17 mouse cellular contexts compared by ENCODE assay signal in genomic region chr1:128213261-128213660, GRCm38 (mm10). TPM values are rescaled to one million over a fixed set of nuclear protein-coding genes. Genes with fewer than 3 reads are reported as not detected.
DNase-seq lines count a peak whose midpoint lies in the region; ATAC-seq and TF ChIP-seq lines count a peak whose summit lies in the region.
"Had no signal": no experiment of that assay in that cellular context is flagged by ENCODE, and none has a peak within 500 bp of the region (broad histone marks: within the 10 kb centered on the region; RNA-seq: fewer than 3 reads in every experiment).

No protein-coding gene starts in this region.

- no peaks in the 10 kb centered on the region for H3K9me3 ChIP-seq in heart, embryonic 13.5 days
- no peaks in the 10 kb centered on the region for H3K9me3 ChIP-seq in midbrain, embryonic 14.5 days (ENCODE audit: control insufficient read depth, low read length)
- H3K9me3 ChIP-seq in midbrain, embryonic 15.5 days = no peaks in the 10 kb centered on the region
- no peaks in the 10 kb centered on the region for H3K9me3 ChIP-seq in limb, embryonic 14.5 days (ENCODE audit: control insufficient read depth, low read length)
- H3K9me3 ChIP-seq: forebrain, embryonic 15.5 days; hindbrain, embryonic 12.5 days; lung, embryonic 15.5 days had no signal

- ATAC-seq in heart, embryonic 13.5 days (ENCODE audit: extremely low read depth, insufficient number of reproducible peaks, low FRiP score, low TSS enrichment) = no peak
- no peak for ATAC-seq in midbrain, embryonic 14.5 days (ENCODE audit: low FRiP score, low TSS enrichment)
- ATAC-seq in midbrain, embryonic 15.5 days (replicated peaks) = no peak
- no peak for ATAC-seq in limb, embryonic 14.5 days (ENCODE audit: low FRiP score, low read depth)
- ATAC-seq: forebrain, embryonic 15.5 days had no signal

- H3K4me3 ChIP-seq in heart, embryonic 13.5 days = no peak overlapping the region
- no peak overlapping the region for H3K4me3 ChIP-seq in midbrain, embryonic 14.5 days (replicated peaks; ENCODE audit: low read depth, low read length)
- no peak overlapping the region for H3K4me3 ChIP-seq in midbrain, embryonic 15.5 days
- no peak overlapping the region for H3K4me3 ChIP-seq in limb, embryonic 14.5 days (replicated peaks; ENCODE audit: low read length)
- no peak overlapping the region for H3K4me3 ChIP-seq in thymus, adult 2 months (ENCODE audit: control insufficient read depth, insufficient read depth, low read length)
- no peak overlapping the region for H3K4me3 ChIP-seq in gastrocnemius, adult 2 months
- H3K4me3 ChIP-seq: forebrain, embryonic 15.5 days; hindbrain, embryonic 12.5 days; lung, embryonic 15.5 days had no signal

- H3K27ac ChIP-seq in heart, embryonic 13.5 days (replicated peaks) = peak overlapping the region; percentile 42
- no peak overlapping the region for H3K27ac ChIP-seq in midbrain, embryonic 14.5 days (replicated peaks; ENCODE audit: low read depth, low read length)
- H3K27ac ChIP-seq in midbrain, embryonic 15.5 days = no peak overlapping the region
- no peak overlapping the region for H3K27ac ChIP-seq in limb, embryonic 14.5 days (replicated peaks; ENCODE audit: low read depth, low read length)
- no peak overlapping the region for H3K27ac ChIP-seq in thymus, adult 2 months (ENCODE audit: control insufficient read depth, insufficient read depth, low read length)
- H3K27ac ChIP-seq in gastrocnemius, adult 2 months = no peak overlapping the region
- H3K27ac ChIP-seq: forebrain, embryonic 15.5 days; hindbrain, embryonic 12.5 days; lung, embryonic 15.5 days had no signal

- no peak overlapping the region for H3K4me2 ChIP-seq in heart, embryonic 13.5 days
- no peak overlapping the region for H3K4me2 ChIP-seq in midbrain, embryonic 14.5 days (ENCODE audit: low read length)
- H3K4me2 ChIP-seq in midbrain, embryonic 15.5 days = no peak overlapping the region
- H3K4me2 ChIP-seq in limb, embryonic 14.5 days (replicated peaks; ENCODE audit: low read depth, low read length, severe bottlenecking) = no peak overlapping the region
- H3K4me2 ChIP-seq: forebrain, embryonic 15.5 days; hindbrain, embryonic 12.5 days; lung, embryonic 15.5 days; midbrain, embryonic 11.5 days had no signal

- no peak for TF ChIP-seq POLR2A in brain, embryonic 14.5 days (IDR thresholded peaks at IDR 0.05; ENCODE audit: borderline replicate concordance, extremely low read depth, insufficient read depth, insufficient read length, poor library complexity, severe bottlenecking)
- TF ChIP-seq POLR2A in limb, embryonic 14.5 days (IDR thresholded peaks at IDR 0.05; ENCODE audit: borderline replicate concordance, extremely low read depth, insufficient read depth, insufficient read length) = no peak
- TF ChIP-seq POLR2A in thymus, adult 2 months (IDR thresholded peaks at IDR 0.05; ENCODE audit: control insufficient read depth, extremely low read depth, insufficient read depth, low read length, poor library complexity) = no peak

- no peaks in the 10 kb centered on the region for H3K27me3 ChIP-seq in heart, embryonic 13.5 days (replicated peaks)
- no peaks in the 10 kb centered on the region for H3K27me3 ChIP-seq in midbrain, embryonic 14.5 days (ENCODE audit: control insufficient read depth, insufficient read depth, low read length)
- H3K27me3 ChIP-seq in midbrain, embryonic 15.5 days (replicated peaks) = no peaks in the 10 kb centered on the region
- H3K27me3 ChIP-seq in limb, embryonic 14.5 days (ENCODE audit: control insufficient read depth, insufficient read depth, low read length) = no peaks in the 10 kb centered on the region
- no peaks in the 10 kb centered on the region for H3K27me3 ChIP-seq in thymus, adult 2 months (ENCODE audit: control insufficient read depth, insufficient read depth, low read length)
- H3K27me3 ChIP-seq: forebrain, embryonic 15.5 days; hindbrain, embryonic 12.5 days; lung, embryonic 15.5 days had no signal

- DNase-seq in heart, adult 18-20 months = no peak
- DNase-seq in midbrain, embryonic 14.5 days = peak; percentile 4
- DNase-seq in brain, embryonic 14.5 days (ENCODE audit: low read depth) = peak; percentile 50
- DNase-seq in limb, embryonic 14.5 days (ENCODE audit: low spot score) = peak; percentile 22
- DNase-seq in thymus, adult 2 months = no peak
- DNase-seq in gastrocnemius, adult 2 months = no peak
- DNase-seq: adrenal gland, postnatal 14 days; gastrocnemius, postnatal 10 days; kidney, adult 18-20 months; right cerebral cortex, adult 18-20 months; thymus, postnatal 14 days had no signal

- H3K9ac ChIP-seq in heart, embryonic 13.5 days = no peak overlapping the region
- no peak overlapping the region for H3K9ac ChIP-seq in midbrain, embryonic 14.5 days (replicated peaks; ENCODE audit: low read length)
- H3K9ac ChIP-seq in midbrain, embryonic 15.5 days = no peak overlapping the region
- no peak overlapping the region for H3K9ac ChIP-seq in limb, embryonic 14.5 days (ENCODE audit: low read depth, low read length, severe bottlenecking)
- H3K9ac ChIP-seq: forebrain, embryonic 15.5 days; hindbrain, embryonic 12.5 days; lung, embryonic 15.5 days had no signal

- H3K4me1 ChIP-seq in heart, embryonic 13.5 days = peaks cover 8% of the 10 kb centered on the region
- H3K4me1 ChIP-seq in midbrain, embryonic 14.5 days (ENCODE audit: control insufficient read depth, insufficient read depth, low read length) = no peaks in the 10 kb centered on the region
- no peaks in the 10 kb centered on the region for H3K4me1 ChIP-seq in midbrain, embryonic 15.5 days
- H3K4me1 ChIP-seq in limb, embryonic 14.5 days (ENCODE audit: control insufficient read depth, insufficient read depth, low read length) = no peaks in the 10 kb centered on the region
- no peaks in the 10 kb centered on the region for H3K4me1 ChIP-seq in thymus, adult 2 months (replicated peaks; ENCODE audit: control insufficient read depth, insufficient read depth, low read length)
- H3K4me1 ChIP-seq: forebrain, embryonic 15.5 days; hindbrain, embryonic 12.5 days; lung, embryonic 15.5 days had no signal

- no peak for TF ChIP-seq CTCF in brain, embryonic 14.5 days (IDR thresholded peaks at IDR 0.05; ENCODE audit: borderline replicate concordance, extremely low read depth, insufficient read depth, insufficient read length)
- no peak for TF ChIP-seq CTCF in thymus, adult 2 months (IDR thresholded peaks at IDR 0.05; ENCODE audit: borderline replicate concordance, control insufficient read depth, extremely low read depth, insufficient read depth, low read length, poor library complexity)
- no peak for TF ChIP-seq CTCF in gastrocnemius, adult 2 months (IDR thresholded peaks at IDR 0.05)

- intact Hi-C loops in gastrocnemius, adult 2 months (cut with DNase I) = no loop called here

- 38% methylated on average over 5 of the region's 5 CpGs for WGBS in heart, embryonic 13.5 days
- WGBS in midbrain, embryonic 14.5 days = 82% methylated on average over 5 of the region's 5 CpGs
- WGBS in midbrain, embryonic 15.5 days = 79% methylated on average over 5 of the region's 5 CpGs
- 55% methylated on average over 5 of the region's 5 CpGs for WGBS in limb, embryonic 14.5 days
- 81% methylated on average over 5 of the region's 5 CpGs for WGBS in thymus, adult 2 months

- peaks cover 44% of the 10 kb centered on the region for H3K36me3 ChIP-seq in heart, embryonic 13.5 days
- H3K36me3 ChIP-seq in midbrain, embryonic 14.5 days (ENCODE audit: control insufficient read depth, insufficient read depth, low read length) = peaks cover 49% of the 10 kb centered on the region
- peaks cover 23% of the 10 kb centered on the region for H3K36me3 ChIP-seq in midbrain, embryonic 15.5 days (replicated peaks)
- H3K36me3 ChIP-seq in limb, embryonic 14.5 days (ENCODE audit: control insufficient read depth, insufficient read depth, low read length) = peaks cover 39% of the 10 kb centered on the region
- H3K36me3 ChIP-seq in thymus, adult 2 months (ENCODE audit: control insufficient read depth, insufficient read depth, low read length) = peaks cover 43% of the 10 kb centered on the region

RNA-seq across cellular contexts. Expression of gene Ubxn4, which starts 30.5 kb away (rescaled TPM):
- polyA plus RNA-seq in heart, embryonic 13.5 days (2015; fragmentation: Nextera tagmentation; extraction: Ambion mirVana) = 49.2 and 63.6 TPM in 2 replicates
- total RNA-seq in heart, adult 18-20 months (2021) = 10 to 100 TPM; 34.6 to 38.7 TPM
- 75.9 and 81.5 TPM in 2 replicates for polyA plus RNA-seq in midbrain, embryonic 14.5 days (2014; fragmentation: Nextera tagmentation; extraction: Ambion mirVana)
- 81.6 and 83.6 TPM in 2 replicates for polyA plus RNA-seq in midbrain, embryonic 15.5 days (2015; fragmentation: Nextera tagmentation; extraction: Ambion mirVana)
- polyA plus RNA-seq in brain, embryonic 14.5 days (2012; rRNA removed) = 46.6 and 51.6 TPM in 2 replicates
- 42.9 and 46.5 TPM in 2 replicates for polyA plus RNA-seq in limb, embryonic 14.5 days (2012; rRNA removed)
- polyA plus RNA-seq in limb, embryonic 14.5 days (2014; fragmentation: Nextera tagmentation; extraction: Ambion mirVana) = 64.0 and 75.5 TPM in 2 replicates
- polyA plus RNA-seq in thymus, adult 2 months (2012; rRNA removed) = 25.4 and 26.7 TPM in 2 replicates
- total RNA-seq in gastrocnemius, adult 2 months (2021) = 10 to 100 TPM; 46.9 to 47.1 TPM

Comparison
In these comparisons a context has a peak if more than half of its experiments do, and no peak if none do; other contexts are left out.
1. DNase-seq: peak in midbrain, embryonic 14.5 days (single experiment), brain, embryonic 14.5 days (single experiment) and limb, embryonic 14.5 days (single experiment); none in heart, adult 18-20 months (0 of 2), thymus, adult 2 months (single experiment) and gastrocnemius, adult 2 months (single experiment).